Mouse (Mus musculus): ENCODE data around the gene Slc12a8.

The Slc12a8 gene

DNA sequence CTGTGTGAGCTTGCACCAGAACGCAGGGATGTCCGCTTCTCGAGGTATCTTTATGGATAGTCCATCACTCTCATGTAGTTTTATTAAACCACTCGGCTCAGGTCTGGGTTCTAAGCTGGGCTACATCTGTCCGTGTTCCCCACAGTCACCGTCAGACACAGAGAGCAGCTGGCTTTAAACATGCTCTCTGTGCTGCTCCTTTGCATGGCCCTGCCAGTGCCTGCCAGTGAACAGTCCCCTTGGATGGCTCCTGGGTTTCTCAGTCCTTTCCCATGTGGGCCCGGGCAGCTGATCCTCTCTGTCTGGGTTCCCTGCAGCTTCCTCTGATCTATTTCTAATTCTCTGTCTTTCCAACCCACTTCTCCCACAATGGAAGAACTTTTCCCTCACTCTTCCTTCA lies 93.3 kb downstream of the Slc12a8 start:
- DNase-seq (ENCODE audit: low read depth, low spot score), result no peak

DNA sequence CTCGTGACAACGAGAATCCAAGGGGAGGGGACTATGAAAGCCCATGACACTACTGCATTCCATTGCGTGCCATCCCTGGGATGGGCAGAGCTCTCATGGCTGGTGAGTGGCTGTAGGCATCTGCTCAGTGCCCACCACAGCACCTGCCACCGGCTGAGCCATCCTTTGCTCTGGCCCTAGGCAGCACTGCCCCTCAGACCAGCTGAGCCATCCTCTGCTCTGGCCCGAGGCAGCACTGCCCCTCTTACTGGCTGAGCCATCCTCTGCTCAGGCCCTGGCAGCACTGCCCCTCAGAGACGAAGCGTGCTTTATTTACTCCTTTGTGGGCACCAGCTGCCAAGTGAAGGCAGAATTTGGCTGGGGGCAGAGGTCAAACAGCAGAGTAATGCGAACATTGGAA lies 94.2 kb downstream of the Slc12a8 start:
- DNase-seq (ENCODE audit: low read depth, low spot score), result no peak

DNA sequence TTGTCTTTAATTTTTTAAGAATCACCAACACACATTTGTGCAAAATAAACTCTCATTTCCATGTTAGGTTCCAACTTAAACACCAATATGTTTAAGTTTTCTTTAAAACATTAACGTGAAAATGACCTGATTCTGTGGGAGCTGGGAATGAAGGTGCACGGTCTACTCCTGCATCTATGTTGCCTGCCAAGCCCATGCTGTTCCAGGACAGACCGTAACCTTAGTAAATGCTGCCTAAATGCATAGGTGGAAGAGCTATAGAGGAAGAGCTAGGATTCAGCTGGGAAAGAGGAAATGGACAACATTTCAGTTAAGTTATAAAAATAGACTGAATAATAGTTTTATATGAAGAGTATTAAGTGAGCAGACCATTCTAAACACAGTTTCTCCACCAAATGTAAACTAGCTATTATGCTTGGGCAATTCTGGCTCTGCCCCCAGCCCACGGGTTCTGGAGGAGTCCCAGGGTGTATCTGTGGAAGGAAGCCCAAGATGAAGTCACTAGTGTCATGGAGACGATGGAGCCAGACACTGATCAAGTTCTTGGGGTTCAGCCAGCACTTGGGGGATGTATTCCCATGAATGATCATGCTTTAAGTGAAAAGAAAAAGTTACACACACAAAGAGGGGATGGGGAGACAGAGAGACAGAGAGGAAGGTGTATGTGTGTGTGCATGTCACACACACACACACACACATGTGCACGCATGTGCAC lies 95.1 kb downstream of the Slc12a8 start:
- DNase-seq (ENCODE audit: low read depth, low spot score), result no peak

DNA sequence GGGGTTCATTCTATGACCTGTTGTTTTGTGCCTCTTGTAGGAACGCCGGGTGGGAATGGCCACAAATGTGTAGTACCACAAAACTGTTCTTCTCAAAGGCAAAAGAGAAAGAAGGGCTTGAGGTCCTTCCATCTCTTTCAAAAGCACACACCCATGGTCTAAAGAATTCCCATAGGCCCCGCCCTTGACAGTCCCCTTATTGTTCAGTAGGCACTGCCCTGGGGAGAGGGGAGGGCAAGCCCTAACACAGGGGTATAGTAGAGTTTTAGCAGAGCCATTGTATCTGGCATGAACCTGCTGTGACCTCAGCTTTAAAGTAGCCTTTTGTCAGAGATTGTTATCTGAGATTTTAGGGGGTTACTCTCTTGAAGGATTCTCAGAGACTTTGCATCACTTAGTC lies 98.9 kb downstream of the Slc12a8 start:
- DNase-seq (ENCODE audit: low read depth, low spot score), result no peak

DNA sequence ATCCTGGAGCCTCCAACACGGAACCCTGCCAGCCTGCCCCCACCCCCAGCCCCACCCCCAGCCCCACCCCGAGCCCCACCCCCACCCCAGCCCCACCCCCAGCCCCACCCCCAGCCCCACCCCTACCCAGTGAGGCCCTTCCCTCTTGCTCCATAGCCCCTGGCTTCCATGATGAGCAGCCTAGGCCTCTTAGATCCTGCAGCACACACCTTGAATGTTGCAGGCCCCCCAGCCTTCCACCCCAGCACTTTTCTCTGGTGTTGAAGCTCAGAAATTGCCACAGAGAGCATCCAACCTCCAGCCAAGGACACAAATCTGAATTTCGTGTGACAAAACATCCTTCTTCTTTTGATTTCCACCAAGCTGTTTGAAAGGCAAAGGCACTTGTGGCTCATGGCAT lies 104.7 kb downstream of the Slc12a8 start:
- no peak for DNase-seq (ENCODE audit: low read depth, low spot score)

DNA sequence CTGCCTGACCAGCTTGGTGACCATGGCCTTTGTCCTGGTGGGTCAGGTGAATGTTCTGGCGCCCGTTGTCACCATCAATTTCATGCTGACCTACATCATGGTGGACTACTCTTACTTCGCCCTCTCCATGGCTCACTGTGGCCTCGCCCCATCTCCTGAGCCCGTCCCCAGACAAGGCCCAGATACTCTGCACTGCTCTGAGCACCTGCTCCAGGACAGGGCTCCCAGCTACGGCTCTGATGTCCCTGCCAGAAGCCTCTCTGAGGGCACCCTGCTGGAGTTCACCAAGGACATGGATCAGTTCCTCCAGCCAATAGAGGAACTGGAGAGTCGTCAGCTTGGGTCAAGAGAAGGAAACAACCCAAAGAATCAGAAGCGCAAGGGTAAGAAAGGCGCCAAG lies 107.5 kb downstream of the Slc12a8 start:
- DNase-seq (ENCODE audit: low read depth, low spot score), result no peak

DNA sequence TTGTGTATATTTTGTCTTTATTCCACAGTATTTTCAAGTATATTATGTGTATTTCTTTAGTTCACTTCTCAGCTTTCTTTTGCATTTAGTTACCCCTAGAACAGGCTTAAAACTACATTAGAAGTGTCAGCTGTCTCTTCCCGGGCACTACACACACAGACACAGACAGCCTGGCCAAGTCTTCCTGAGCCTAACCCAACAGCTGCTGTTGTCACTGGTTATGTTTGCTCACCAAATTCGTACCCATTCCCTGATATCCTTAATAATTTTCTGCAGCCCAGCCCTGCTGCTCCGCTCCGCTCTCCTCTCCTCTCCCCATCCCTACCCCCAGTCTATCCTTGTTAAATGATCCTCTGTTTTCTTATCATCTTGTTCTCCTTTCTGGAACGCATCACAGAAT lies 112.4 kb downstream of the Slc12a8 start:
- DNase-seq (ENCODE audit: low read depth, low spot score), result no peak

DNA sequence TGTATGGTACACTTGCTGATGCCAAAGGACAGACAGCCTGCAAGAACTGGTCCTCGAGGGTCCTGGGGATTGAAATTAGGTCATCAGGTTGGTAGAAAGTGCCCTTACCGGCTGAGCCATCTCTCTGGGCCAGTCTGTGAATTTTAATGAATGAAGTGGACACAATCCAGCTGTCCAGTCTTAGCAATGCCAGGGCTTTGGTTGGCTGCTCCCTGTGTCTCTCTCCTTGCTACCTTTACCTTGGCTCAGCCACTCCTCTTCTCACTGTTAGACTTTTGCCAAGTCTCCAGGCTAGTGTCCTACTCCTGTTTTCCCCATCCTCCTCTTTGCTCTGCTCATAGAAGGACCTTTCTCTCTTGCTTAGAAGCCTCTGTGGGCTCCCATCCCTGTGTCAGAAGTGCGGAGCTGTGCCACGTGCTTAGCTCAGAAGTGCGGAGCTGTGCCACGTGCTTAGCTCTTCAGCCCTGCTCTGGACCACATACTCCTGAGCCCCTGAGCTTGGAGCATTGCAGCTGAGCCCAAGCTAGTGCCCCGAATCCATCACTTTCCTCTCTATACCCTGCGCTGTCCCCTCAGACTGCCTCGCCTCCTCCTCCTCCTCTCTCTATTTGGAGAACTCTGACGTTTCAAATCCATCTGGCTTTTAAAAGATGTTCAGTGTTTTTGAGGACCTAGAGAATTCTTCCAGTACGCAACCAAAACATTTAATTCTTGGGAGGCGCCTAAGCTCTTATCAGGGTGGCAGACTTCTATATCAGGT lies 118.9 kb downstream of the Slc12a8 start:
- no peak for DNase-seq (ENCODE audit: low read depth, low spot score)

DNA sequence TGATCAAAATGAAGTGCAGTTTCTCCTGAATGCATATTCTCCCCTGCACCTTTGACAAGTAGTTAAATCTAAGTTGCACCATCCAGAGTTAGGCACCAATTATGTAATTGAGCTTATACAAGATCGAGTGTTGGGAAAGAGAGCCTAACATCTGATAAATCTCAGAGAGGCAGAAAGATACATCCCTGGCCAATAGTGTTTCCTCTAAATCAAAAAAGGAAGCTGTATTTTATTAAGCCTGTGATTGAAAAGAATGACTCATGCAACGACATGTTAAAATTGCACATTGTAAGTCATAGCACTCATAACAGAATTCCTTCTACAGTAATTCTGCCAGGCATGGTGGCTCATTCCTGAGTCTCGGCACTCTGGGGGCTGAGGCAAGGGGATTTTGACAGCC lies 124.7 kb downstream of the Slc12a8 start:
- DNase-seq (ENCODE audit: low read depth, low spot score), result no peak

DNA sequence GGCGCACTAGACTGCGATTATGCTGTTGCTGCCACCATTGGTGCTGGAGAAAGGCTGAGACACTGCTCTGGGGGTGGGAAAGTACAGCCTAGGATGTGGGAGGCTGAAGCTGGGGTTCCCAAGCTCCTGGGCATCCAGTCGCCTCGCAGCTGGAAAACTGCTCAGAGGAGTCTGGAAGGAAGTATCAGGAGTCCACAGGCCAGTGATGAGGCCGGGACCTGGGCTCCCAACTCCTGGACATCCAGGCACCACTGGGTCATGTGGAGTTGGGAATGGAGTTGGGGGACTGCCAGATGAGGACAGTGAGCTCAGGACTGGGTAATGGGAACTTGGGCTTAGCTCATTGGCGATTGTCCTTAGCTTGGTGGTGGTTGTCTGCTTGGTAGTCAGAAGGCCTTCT lies 136.0 kb downstream of the Slc12a8 start:
- no peak for DNase-seq (ENCODE audit: low read depth, low spot score)

DNA sequence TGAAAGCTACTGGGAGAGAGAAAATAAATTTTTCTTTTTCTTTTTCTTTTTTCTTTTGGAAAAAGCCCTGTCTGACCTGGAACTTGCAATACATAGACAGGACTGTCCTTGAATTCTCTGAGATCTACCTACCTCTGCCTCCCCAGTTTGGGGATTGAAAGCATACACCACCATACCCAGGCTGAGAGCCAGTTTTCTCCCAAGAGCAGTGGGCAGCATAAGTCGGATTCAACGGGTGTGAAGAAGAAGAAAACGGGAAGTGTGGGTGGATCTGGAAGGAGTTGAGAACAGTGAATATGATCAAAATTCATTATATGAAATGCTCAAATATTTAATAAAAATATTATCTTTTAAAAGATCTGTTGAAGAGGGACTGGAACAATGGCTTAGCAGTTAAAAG lies 138.3 kb downstream of the Slc12a8 start:
- no peak for DNase-seq (ENCODE audit: low read depth, low spot score)

DNA sequence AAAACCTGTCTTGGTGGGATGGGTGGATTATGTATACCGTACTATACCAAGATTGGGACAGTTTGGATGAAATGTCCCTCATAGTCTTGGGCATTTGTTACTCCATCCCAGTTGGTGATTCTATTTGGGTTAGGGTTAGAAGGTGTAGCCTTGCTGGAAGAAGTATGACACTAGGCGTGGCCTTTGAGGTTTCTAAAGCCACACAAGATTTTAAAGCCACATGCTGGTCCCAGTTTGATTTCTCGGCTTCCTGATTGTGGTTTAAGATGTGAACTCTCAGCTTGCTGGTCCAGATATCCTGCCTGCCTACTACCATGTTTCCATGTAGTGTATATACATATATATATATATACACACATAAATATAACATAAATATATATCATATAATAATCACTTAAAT lies 140.1 kb downstream of the Slc12a8 start:
- no peak for DNase-seq (ENCODE audit: low read depth, low spot score)

DNA sequence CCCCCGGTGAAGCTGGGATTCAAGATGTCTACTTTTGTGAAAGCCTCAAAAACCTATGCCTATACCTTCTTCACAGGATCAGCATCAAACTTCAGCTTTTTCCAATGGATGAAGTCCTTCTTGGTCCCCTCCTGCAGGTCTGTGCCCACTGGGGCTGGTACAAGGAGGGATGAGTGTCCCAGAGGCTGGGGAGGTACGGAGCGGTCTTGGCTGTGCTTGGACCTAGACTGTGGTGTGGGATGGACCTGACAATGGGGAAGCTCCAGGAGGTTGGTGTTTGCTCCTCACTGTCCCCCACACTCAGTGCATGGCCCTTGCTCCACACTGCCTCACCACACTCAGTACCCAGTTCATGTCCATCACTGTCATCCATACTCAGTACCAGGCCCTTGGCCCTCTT lies 141.0 kb downstream of the Slc12a8 start:
- no peak for DNase-seq (ENCODE audit: low read depth, low spot score)

DNA sequence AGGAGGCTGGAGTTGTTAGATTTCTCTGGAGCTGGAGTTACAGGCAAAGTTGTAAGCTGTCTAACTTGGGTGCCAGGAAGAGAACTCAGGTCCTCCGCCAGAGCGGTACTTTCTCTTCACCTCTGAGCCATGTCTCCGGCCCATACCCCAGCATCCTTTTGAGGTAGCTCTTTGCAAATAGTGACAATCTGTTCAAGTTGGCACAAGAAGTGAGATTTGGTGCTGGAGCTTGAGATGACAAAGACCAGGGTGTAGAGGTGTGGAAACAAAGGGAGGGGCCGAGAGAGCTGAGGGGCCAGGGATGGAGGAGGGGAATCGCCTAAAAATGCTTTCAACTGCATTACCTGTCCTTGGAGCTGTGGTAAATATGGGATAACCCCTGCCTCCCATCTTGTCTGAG lies 142.4 kb downstream of the Slc12a8 start:
- no peak for DNase-seq (ENCODE audit: low read depth, low spot score)

DNA sequence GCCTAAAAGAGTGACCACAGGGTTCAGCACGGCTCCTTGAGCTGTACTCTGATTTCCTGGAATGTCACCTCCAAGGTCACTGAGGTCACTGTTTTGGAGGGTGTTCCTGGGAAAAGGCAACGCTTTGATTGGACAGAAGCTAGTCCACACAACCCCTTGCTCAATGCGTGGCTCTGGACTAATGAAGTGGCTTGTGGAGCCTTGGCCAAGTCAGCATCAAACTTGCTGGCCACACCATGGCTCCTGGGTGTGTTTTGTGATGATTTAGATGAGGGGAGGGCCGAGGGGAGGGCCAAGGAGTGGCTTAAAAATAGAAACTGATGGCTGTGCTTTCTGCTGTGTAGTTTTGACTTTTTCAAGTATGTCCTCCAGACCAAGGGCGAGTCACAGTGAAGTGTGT lies 143.0 kb downstream of the Slc12a8 start:
- no peak for DNase-seq (ENCODE audit: low read depth, low spot score)

DNA sequence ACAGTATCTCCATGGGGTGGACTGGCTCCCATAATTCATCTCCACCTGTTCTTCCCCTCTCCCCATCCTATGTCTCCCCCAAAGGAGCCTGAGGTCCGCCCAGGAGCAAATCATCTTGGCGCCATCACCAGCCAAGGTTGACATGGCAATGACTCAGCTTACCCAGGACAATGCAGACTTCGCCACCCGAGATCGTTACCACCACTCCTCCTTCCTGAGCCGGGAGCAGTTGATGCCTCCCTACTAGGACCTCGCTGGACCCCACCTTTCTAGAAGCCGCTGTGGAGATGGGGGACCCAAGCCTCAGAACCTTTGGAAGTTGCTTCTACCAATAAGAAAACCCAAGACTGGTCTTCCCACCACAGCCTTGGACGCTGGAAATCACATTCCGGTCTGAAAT lies 145.7 kb downstream of the Slc12a8 start:
- DNase-seq (ENCODE audit: low read depth, low spot score), result no peak

DNA sequence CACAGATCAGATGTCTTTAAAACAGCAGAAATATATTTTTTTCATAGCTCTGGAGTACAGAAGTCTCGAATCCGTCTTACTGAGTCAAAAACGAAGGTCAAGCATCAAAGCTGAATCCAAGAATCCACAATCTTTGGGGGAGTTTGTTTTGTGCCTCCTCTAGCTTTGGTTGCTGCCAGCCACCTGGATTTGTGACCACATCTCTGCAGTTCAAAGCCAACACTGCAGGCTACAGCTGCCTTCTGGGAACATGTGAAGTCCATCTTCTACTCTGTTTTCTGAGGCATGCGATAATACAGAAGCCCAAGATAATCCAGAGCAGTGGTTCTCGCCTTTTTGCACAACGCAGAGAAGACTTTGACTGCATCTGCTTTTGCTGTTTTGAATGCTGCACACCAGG lies 149.1 kb downstream of the Slc12a8 start:
- no peak for DNase-seq (ENCODE audit: low read depth, low spot score)

DNA sequence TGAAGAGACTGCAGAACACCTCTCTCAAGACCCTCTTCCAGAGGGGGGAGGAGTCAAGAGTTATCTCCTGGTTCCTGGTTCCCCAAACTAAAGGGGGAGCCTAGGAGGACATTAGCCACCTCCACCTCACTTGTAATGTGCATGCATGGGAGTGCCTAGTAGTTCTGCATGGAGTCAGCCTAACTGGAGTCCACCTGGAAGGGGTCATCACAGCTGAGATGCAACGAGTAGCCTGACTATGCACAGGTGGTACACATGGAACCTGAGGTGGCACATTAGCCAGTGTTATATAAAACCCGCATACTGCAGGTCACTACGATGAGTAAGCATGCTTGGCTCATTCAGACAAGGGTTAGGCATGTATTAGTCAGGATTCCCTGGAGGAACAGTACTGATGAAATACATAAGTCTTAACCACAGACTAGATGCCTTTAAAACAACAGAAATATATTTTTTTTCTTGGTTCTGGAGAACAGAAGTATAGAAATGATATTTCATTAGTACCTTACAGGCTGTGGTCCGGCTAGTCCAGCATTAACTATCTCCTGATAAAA lies 149.9 kb downstream of the Slc12a8 start:
- no peak for DNase-seq (ENCODE audit: low read depth, low spot score)

DNA sequence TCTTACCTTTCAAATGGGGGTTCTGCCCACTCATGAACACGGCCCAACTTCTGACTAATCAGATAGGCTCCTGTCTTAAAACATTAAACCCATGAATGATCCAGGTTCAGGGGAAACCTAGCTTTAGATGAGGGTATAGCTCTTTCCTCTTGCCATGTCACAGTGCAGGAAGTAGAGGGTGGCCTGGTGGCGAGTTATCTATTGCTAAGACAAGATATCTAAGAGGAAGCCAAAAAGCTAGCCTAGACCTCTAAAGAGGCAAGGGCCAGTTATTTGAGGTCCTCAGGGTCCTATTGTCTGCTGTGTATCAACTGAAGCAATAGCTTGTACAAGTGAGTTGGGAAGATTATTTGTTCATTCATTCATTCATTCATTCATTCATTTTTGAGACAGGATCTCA lies 151.3 kb downstream of the Slc12a8 start:
- DNase-seq (ENCODE audit: low read depth, low spot score), result no peak

DNA sequence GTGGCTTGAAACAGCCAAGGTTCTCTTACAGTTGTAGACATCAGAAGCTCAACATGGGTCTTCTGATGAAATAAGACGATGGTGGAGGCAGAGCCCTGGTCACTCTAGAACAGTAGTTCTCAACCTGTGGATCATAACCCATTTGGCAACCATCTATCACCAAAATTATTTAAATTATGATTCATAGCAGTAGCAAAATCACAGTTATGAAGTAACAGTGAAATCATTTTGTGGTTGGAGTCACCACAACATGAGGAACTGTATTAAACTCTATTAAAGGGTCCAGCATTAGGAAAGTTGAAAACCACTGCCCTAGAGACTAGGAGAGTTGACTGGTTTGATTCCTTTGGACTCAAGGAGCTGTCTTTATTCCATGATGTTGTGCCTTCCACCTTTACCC lies 151.9 kb downstream of the Slc12a8 start:
- no peak for DNase-seq (ENCODE audit: low read depth, low spot score)

DNA sequence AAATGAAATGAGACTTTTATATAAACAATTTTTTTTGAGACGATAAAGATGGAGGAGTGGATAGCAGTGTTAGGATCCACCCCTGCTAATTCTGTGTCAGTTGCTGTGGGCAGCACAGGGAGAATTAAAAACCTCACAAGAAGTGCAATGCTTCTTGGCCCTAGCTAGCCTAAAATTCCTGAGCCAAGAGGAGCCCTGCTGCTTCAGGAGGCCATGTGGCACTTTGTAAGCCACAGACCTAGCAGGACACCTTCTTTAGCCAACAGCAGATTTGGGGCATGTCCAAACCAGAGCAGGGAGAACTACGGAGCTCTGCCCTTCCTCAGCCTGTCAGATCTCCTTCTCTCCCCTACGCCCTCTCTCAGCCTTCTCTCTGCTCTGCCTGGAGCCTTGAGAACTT lies 153.2 kb downstream of the Slc12a8 start:
- DNase-seq (ENCODE audit: low read depth, low spot score), result no peak

DNA sequence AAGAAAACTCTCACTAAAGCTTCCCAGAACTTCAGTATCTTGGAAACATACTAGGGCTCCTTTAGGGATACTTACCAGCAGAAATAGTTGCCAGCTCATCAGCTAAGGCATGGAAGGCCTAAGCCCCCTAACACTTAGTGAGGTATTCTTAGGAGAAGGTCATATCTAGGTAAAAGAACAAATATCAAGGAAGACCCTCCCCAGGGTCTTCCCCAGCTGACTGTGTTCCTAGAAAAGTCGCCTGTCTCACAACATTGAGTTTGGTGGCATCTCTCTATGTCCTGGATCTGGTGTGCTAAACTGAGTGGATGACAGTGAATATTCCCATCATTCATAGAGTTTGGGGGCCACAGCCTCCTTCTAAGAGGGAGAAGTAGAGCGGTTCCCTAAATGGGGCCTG lies 153.8 kb downstream of the Slc12a8 start:
- no peak for DNase-seq (ENCODE audit: low read depth, low spot score)

DNA sequence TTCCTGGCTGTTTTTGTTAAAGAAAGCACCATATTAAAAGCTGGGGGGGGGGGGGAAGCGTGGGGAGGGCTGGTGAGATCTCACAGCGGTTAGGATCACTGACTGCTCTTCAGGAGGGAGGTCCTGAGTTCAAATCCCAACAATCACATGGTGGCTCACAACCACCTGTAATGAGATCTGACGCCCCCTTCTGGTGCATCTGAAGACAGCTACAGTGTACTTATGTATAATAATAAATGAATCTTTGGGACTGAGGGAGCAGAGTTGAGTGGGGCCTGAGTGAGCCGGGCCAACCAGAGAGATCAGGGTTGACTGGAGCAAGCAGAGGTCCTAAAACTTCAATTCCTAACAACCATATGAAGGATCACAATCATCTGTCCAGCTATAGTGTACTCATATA lies 155.1 kb downstream of the Slc12a8 start:
- no peak for DNase-seq (ENCODE audit: low read depth, low spot score)

Data from CD4-positive helper T cell, adult 2 months (primary cell).